Mouse (Mus musculus): Measurements from ENCODE around the gene Zp3r. TPM values are rescaled to one million over a fixed set of nuclear protein-coding genes. Genes with fewer than 3 reads are reported as not detected.

The Zp3r gene
- not detected for total RNA-seq (2023)

GRCm38 (mm10) chr1:130629521-130629920 is at the start of gene Zp3r:
TSS of gene Zp3r (minus strand) at chr1:130629621.

GRCm38 (mm10) chr1:130661454-130661853 is 32.0 kb upstream of the Zp3r start, which contains the start of gene C4bp:
TSS of gene C4bp (minus strand) at chr1:130661632.

Other genes starting within 250 kb of the Zp3r start
- 3.2 TPM for gene Cd55b, start 206.6 kb downstream of the Zp3r start, total RNA-seq (2023)
- gene Cd55, start 166.9 kb downstream of the Zp3r start, total RNA-seq (2023), result 259 TPM
- gene C4bp, start 32.0 kb upstream of the Zp3r start, total RNA-seq (2023), result not detected
- not detected for gene Gm29427, start 86.2 kb upstream of the Zp3r start, total RNA-seq (2023)
- 12.6 TPM for gene Yod1, start 87.7 kb upstream of the Zp3r start, total RNA-seq (2023)
- gene Pfkfb2, start 99.6 kb upstream of the Zp3r start, total RNA-seq (2023), result 16.1 TPM
- gene AA986860, start 102.4 kb upstream of the Zp3r start, total RNA-seq (2023), result 0.62 TPM
- not detected for gene Fcamr, start 171.3 kb upstream of the Zp3r start, total RNA-seq (2023)
- 0.15 TPM for gene Pigr, start 197.1 kb upstream of the Zp3r start, total RNA-seq (2023)
- 57.6 TPM for gene Fcmr, start 236.0 kb upstream of the Zp3r start, total RNA-seq (2023)

Data from CD4-positive naive resting alpha-beta T cell, adult 76 days (primary cell).